8 mouse cellular contexts compared by ENCODE assay signal in genomic region chr9:65576861-65577510, GRCm38 (mm10). TPM values are rescaled to one million over a fixed set of nuclear protein-coding genes. Genes with fewer than 3 reads are reported as not detected.
DNase-seq lines count a peak whose midpoint lies in the region.

No protein-coding gene starts in this region.

- intact Hi-C loops in gastrocnemius, postnatal 36 days (cut with DNase I), result no loop called here

- DNase-seq in frontal cortex, postnatal 10 days (ENCODE audit: low spot score in 2 of 2), result peak; percentile 38 to 46
- no peak for DNase-seq in frontal cortex, postnatal 14 days (ENCODE audit: low spot score in 2 of 2)
- peak; percentile 82 for DNase-seq in retina, postnatal 1 day
- DNase-seq in retina, embryonic 14.5 days (ENCODE audit: low spot score), result no peak
- DNase-seq in gastrocnemius, postnatal 36 days, result peak; percentile 32 to 42
- DNase-seq in layer of hippocampus, postnatal 36 days, result peak; percentile 24 to 58
- no peak for DNase-seq in thymus, postnatal 0 days (ENCODE audit: low spot score)
- DNase-seq in thymus, postnatal 25 days, result no peak

RNA-seq across cellular contexts. Expression of gene Plekho2, which starts 2.9 kb away (rescaled TPM):
- 1 to 10 TPM; 5.2 to 5.9 TPM for total RNA-seq in gastrocnemius, postnatal 36 days (2021)
- total RNA-seq in layer of hippocampus, postnatal 36 days (2021), result 10 to 100 TPM in 1 of 2 experiments, 1 to 10 TPM in 1; 9.8 to 10.9 TPM
- polyA plus RNA-seq in thymus, postnatal 0 days (2015; fragmentation: Nextera tagmentation; extraction: Ambion mirVana), result 12.2 and 14.9 TPM in 2 replicates

RNA-seq across cellular contexts. Expression of gene Pif1, which starts 10.0 kb away (rescaled TPM):
- under 1 TPM in 1 of 2 experiments, not detected in 1; 0.92 TPM for total RNA-seq in gastrocnemius, postnatal 36 days (2021)
- total RNA-seq in layer of hippocampus, postnatal 36 days (2021), result under 1 TPM; 0.12 to 0.25 TPM
- polyA plus RNA-seq in thymus, postnatal 0 days (2015; fragmentation: Nextera tagmentation; extraction: Ambion mirVana), result 14.4 and 17.4 TPM in 2 replicates

RNA-seq across cellular contexts. Expression of gene Rbpms2, which starts 52.5 kb away (rescaled TPM):
- total RNA-seq in gastrocnemius, postnatal 36 days (2021), result 1 to 10 TPM; 1.7 to 1.9 TPM
- 1 to 10 TPM; 3.2 to 4.0 TPM for total RNA-seq in layer of hippocampus, postnatal 36 days (2021)
- 1.8 and 2.0 TPM in 2 replicates for polyA plus RNA-seq in thymus, postnatal 0 days (2015; fragmentation: Nextera tagmentation; extraction: Ambion mirVana)

RNA-seq across cellular contexts. Expression of gene Ankdd1a, which starts 57.0 kb away (rescaled TPM):
- not detected for total RNA-seq in gastrocnemius, postnatal 36 days (2021)
- 1 to 10 TPM; 2.9 to 3.5 TPM for total RNA-seq in layer of hippocampus, postnatal 36 days (2021)
- 0.12 TPM in 2 replicates for polyA plus RNA-seq in thymus, postnatal 0 days (2015; fragmentation: Nextera tagmentation; extraction: Ambion mirVana)

Comparison
In these comparisons a context has a peak if more than half of its experiments do, and no peak if none do; other contexts are left out.
1. DNase-seq: peak in frontal cortex, postnatal 10 days (2 of 2), retina, postnatal 1 day (single experiment), gastrocnemius, postnatal 36 days (2 of 2) and layer of hippocampus, postnatal 36 days (2 of 2); none in frontal cortex, postnatal 14 days (0 of 2), retina, embryonic 14.5 days (single experiment), thymus, postnatal 0 days (single experiment) and thymus, postnatal 25 days (single experiment).